Mouse (Mus musculus) cerebellum, adult (tissue): ENCODE data around the gene Runx1.

Experiments used
- ATAC-seq: cut with Nextera tagmentation; 2 replicates; pipeline ENCODE4 v1.9.2; 2017; ENCODE audit warnings: mild to moderate bottlenecking, moderate library complexity, mixed read lengths; ENCODE audit not compliant: insufficient number of reproducible peaks, low FRiP score, low TSS enrichment

The Runx1 gene

DNA sequence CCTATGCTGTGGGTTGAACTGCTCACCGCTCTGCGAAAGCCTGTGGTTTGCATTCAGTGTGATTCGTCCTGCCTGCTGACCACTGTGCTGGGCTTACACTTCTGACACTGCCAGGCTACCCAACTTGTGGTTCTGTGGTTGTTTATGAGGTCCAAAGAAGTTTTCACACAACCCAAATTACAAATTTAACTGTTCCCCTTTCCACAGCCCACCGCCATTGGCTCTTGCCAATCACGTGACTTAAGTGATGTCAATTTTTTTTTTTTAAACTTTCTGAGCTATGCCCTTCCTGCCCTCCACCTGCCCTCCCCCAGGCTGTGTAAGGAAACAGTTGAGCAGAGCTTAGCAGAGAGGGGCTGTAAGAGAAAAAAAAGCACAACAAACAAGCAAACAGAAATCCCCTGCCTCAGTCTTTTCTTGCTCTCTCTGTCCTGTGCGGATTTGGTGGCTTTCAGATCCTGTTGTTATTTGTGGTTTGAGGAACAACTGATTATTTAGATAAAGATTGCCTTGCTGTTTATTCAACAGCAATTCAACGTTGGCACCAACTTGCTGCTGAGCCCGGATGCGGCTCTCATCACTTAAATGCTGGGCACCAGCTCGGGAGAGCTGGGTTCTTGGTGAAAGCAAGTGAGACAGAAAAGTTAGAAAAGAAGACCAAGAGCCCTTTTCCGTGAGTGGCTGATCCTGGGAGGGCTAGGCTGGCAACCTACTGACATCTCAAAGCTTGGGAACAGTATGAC lies at the start of gene Runx1:
Gene Runx1, minus strand, starts transcription at position 242 of the 743 bp plus-strand sequence.
- ATAC-seq, result no peak

- ATAC-seq, result no peak
Measured at GRCm38 (mm10) chr16:92874015-92874414, 48.1 kb upstream of the Runx1 start.

GRCm38 (mm10) chr16:92871728-92872127 lies 45.8 kb upstream of the Runx1 start:
- no peak for ATAC-seq

GRCm38 (mm10) chr16:92868550-92868949 lies 42.6 kb upstream of the Runx1 start:
- ATAC-seq, result no peak

- ATAC-seq, result no peak
Measured at GRCm38 (mm10) chr16:92867261-92867935, 41.4 kb upstream of the Runx1 start.

- no peak for ATAC-seq
Measured at GRCm38 (mm10) chr16:92865314-92865713, 39.4 kb upstream of the Runx1 start.

GRCm38 (mm10) chr16:92864191-92864590 lies 38.2 kb upstream of the Runx1 start:
- ATAC-seq, result no peak

GRCm38 (mm10) chr16:92863179-92863578 lies 37.2 kb upstream of the Runx1 start:
- ATAC-seq, result no peak

- ATAC-seq, result no peak
Measured at GRCm38 (mm10) chr16:92862430-92862829, 36.5 kb upstream of the Runx1 start.

DNA sequence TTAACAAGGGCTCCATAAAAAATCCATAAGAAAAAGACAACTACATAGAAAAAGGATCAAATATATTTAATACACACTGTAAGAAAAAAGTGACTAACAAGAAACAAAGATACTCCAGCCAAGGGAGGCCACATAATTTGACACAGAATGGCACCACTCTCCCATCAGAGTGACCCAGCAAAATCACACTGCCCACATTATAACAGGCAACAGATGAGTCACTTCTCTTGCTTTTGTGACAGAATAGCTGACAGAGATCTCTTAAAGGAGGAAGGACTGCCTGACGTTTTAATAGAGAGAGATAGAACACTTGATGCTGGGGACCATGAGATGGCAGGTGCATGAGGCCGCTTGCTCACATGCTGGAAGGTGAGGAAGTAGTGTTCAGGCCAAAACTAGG lies 35.6 kb upstream of the Runx1 start:
- ATAC-seq, result no peak

DNA sequence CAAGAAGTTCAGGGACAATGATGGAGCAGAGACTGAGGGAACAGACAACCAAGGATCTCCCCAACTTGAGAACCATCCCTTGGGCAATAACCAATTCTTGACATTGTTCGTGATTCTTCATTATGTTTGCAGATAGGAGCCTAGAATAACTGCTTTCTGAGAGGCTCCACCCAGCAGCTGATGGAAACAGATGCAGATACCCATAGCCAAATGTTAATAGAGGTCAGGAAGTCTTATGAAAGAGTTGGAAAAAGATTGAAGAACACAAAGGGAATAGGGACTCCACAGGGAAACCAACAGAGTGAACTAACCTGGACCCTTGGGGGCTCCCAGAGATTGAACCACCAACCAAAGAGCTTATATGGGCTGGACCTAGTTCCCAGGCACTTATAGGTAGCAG lies 34.7 kb upstream of the Runx1 start:
- no peak for ATAC-seq

DNA sequence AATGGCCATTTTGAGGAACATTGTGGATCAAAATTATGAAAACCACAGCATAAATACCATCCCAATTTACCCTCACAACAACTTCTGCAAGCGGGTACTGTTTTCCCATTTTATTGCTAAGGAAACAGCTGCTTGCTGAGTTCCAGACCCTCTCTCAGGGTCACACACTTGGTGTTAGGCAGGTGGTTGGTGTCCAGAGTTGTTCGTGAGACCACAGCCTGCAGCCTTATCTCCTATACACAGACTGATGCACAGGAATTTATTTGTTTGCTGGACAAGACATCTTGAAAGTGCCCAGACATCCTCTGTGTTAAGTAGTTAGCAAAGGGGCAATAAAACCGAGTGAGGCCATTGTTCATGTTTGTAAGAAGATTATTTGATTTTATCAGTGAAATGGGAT lies 30.8 kb upstream of the Runx1 start:
- no peak for ATAC-seq

DNA sequence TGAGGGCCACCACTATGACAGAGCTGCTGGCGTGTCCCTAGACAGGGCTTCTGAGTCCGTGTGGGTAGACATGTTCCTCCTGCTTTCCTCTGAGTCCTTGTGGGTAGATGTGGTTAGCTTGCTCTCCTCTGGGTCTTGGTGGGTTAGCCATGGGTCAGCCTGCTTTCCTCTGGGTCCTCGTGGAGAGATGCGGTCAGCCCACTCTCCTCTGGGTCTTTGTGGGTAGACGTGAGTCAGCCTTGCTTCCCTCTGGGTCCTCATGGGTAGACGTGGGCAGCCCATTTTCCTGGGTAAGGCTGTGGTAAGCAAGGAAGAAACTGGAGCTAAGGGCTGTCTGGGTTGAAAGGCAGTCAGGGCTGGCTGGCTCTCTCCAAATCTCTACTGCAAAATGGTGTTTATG lies 26.3 kb upstream of the Runx1 start:
- ATAC-seq, result no peak

DNA sequence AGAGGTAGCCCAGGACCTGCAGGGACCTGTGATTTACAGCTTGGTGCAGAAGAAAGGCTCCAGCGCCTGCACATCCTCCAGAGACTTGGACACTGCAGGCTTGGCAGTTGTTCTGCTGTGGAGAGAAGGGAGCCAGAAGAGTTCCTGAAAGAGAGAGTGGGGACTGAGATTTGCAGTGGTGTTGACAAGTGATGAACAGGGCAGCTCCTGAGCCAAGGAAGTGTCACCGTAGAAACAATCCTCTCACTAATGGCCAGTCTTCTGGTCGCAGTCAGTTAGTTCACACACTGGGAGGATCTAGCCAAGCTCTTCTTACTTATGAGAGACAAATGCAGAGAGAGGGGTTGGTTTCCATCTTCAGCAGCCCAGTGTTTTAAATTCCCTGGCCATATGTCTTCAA lies 24.5 kb upstream of the Runx1 start:
- ATAC-seq, result no peak

DNA sequence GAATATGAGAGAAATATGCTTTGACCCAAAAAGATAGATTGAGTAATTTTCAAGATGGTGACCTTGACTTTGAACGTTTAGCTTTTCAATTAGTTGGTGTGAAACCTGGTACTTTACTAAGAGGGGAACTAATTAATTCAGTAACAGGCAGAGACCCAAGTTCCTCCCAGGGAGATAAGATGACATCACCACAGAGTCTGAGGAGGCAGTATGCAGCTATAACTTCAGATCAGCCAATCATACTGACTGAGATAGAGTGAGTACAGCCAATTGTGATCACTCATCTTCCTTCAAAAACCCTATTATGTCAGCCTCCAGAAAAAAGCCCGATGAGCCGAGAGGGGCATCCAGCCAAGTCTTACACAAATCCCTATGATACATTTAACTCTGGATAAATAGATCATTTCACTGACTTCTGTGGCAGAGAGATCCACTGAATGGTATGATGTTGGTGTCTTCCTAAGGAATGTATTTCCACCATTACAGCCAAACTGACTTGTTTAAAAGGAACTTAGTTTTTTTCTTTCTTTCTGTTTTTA lies 21.9 kb upstream of the Runx1 start:
- no peak for ATAC-seq

- ATAC-seq, result no peak
Measured at GRCm38 (mm10) chr16:92845244-92846225, 19.6 kb upstream of the Runx1 start.

- no peak for ATAC-seq
Measured at GRCm38 (mm10) chr16:92838709-92839108, 12.8 kb upstream of the Runx1 start.

DNA sequence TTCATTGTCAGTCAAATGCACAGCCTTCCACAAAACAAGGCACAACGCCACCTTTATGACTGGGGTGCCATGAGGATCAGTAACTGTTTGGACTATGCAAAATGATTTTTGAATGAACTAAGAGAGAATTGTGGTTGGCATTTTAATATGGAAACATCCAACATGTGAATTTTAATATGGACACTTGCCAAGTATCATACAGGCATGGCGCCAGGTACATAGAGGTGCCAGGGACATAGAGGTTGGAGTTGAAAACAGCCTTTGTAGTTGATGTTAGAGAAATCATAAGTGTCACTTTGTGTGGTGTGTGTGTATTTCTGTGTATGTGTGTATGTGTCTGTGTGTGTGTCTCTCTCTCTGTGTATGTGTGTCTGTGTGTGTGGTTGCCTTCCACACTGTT lies 5.4 kb upstream of the Runx1 start:
- no peak for ATAC-seq

DNA sequence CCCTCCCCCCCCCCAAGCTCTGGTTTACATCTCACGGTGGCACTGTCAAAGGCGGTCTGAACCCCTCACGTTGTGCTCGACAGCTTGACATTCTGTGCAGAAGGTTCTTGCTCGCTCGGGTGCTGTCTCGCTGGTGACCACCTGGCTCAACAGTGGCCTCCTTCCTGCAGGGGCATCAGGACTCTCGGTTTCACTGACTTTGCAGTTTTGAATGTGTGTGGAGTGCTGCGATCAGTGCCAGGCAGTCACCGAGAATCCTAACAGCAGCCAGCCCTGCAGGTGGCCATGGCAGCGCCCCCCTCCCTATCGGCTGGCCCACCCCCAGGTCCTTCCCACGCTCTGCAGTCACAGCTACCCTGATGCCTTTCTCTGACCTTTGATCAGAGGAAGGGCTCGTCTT lies 4.5 kb upstream of the Runx1 start:
- no peak for ATAC-seq

DNA sequence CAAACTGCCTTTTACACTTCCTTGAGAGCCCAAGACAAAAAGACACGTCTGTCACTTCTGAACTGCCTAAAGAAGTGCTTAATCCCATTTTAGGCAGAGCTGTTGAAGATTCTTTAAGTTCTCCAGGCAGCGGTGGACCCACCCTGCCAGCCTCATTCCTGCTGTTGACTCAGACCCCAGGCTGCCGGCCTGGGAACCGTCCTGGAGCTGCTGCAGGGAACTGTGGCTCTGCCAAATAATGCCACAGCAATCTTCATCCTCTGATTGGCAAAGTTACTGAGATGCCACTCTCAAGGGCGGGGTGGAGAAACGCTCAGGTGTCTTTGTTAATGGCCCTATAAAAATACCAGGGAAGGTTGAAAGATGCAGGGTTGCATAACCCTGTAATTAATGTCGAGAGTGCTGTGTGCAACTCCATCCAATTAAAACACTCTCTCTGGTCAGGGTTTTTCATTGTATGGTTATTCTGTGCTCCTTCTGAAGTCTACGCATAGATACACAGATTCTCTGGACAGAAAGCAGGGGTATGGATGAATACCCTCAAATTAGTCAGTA lies 2.4 kb upstream of the Runx1 start:
- no peak for ATAC-seq
